Mouse (Mus musculus): ENCODE data around the gene Gm20906.
"Not testable (repeated sequence)": the region's sequence is repeated elsewhere in the genome, so short reads cannot be mapped to it uniquely, and the experiment has no call there.

Gene Gm20906

GRCm38 (mm10) chrY:87550666-87551065, at the start of gene Gm20906:
Gene Gm20906, plus strand, starts transcription at chrY:87550966.
- not testable (repeated sequence) for DNase-seq (ENCODE audit: low spot score in 2 of 2)
